ENCODE assay signal across 10 mouse cellular contexts in the genomic region with DNA sequence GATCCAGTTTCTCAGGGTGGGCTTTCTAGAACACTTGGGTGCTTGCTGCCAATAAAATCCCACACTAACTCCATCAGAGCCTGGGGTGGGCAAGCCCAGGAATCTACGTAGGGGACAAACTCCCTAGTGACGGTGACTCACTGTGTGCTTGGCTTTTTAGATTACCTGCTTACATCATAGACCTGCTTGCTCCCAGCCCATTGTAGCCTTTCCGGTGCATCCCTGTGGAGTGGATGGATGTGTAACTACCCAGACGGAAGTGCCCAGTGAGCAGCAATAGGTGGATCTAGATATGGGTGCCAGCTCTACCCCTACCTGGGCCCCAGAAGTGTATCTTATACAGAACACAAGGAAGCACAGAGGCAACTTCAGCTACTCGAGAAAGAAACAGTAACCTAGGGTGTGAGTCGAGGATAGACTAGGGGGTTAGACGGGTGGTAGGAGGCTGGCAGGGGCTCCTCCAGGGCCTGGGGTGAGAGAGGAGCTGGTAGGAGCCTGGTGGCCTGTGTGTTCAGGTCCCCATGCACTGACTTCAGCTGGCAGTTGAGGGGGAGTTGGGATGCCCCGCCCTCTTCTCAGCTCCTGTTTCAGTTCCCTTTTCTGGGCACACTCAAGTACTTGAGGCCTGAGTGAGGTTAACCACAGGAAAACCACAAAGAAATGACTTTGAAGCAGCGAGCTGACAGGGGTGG.
DNase-seq lines count a peak whose midpoint lies in the region; ATAC-seq and TF ChIP-seq lines count a peak whose summit lies in the region.
"Had no signal": no experiment of that assay in that cellular context is flagged by ENCODE, and none has a peak within 500 bp of the region (broad histone marks: within the 10 kb centered on the region; RNA-seq: fewer than 3 reads in every experiment).

No protein-coding gene starts in this region.

- 84% methylated on average over 9 of the region's 9 CpGs for WGBS in midbrain, embryonic 11.5 days
- 89% methylated on average over 9 of the region's 9 CpGs for WGBS in midbrain, postnatal 0 days
- WGBS in embryonic facial prominence, embryonic 14.5 days: 79% methylated on average over 9 of the region's 9 CpGs

- no peak for TF ChIP-seq CTCF in midbrain, postnatal 0 days (IDR thresholded peaks at IDR 0.05)

- ATAC-seq in midbrain, embryonic 11.5 days (ENCODE audit: low FRiP score): no peak
- no peak for ATAC-seq in midbrain, postnatal 0 days (ENCODE audit: low FRiP score)
- peak; percentile 47; the same call in 1 of the 2 replicates for ATAC-seq in embryonic facial prominence, embryonic 14.5 days (ENCODE audit: low read depth)
- ATAC-seq in megakaryocyte progenitor cell, adult 5-6 weeks (replicated peaks; ENCODE audit: poor library complexity): peak; percentile 96

- H3K36me3 ChIP-seq in midbrain, embryonic 11.5 days (ENCODE audit: control insufficient read depth, insufficient read depth, low read length): no peaks in the 10 kb centered on the region
- no peaks in the 10 kb centered on the region; the same call in 1 of the 2 replicates for H3K36me3 ChIP-seq in midbrain, postnatal 0 days (ENCODE audit: insufficient read depth, low read length)
- H3K36me3 ChIP-seq in embryonic facial prominence, embryonic 14.5 days (ENCODE audit: control insufficient read depth, insufficient read depth, low read length): no peaks in the 10 kb centered on the region
- H3K36me3 ChIP-seq: embryonic facial prominence, embryonic 12.5 days had no signal

- H3K27ac ChIP-seq in midbrain, embryonic 11.5 days (ENCODE audit: low read depth, low read length): no peak overlapping the region
- no peak overlapping the region for H3K27ac ChIP-seq in midbrain, postnatal 0 days (ENCODE audit: low read depth, low read length)
- H3K27ac ChIP-seq in embryonic facial prominence, embryonic 14.5 days (replicated peaks; ENCODE audit: low read depth, low read length): no peak overlapping the region
- H3K27ac ChIP-seq: embryonic facial prominence, embryonic 12.5 days; heart, embryonic 13.5 days had no signal

- H3K4me2 ChIP-seq in midbrain, embryonic 11.5 days: no peak overlapping the region
- H3K4me2 ChIP-seq in midbrain, postnatal 0 days (ENCODE audit: low read depth, low read length, poor library complexity, severe bottlenecking): no peak overlapping the region
- no peak overlapping the region for H3K4me2 ChIP-seq in embryonic facial prominence, embryonic 14.5 days (ENCODE audit: low read depth, low read length)
- H3K4me2 ChIP-seq: embryonic facial prominence, embryonic 12.5 days; heart, embryonic 13.5 days had no signal

- H3K27me3 ChIP-seq in midbrain, embryonic 11.5 days (ENCODE audit: control insufficient read depth, insufficient read depth, low read length): no peaks in the 10 kb centered on the region
- H3K27me3 ChIP-seq in midbrain, postnatal 0 days (ENCODE audit: insufficient read depth, low read length): no peaks in the 10 kb centered on the region
- no peaks in the 10 kb centered on the region for H3K27me3 ChIP-seq in embryonic facial prominence, embryonic 14.5 days (replicated peaks; ENCODE audit: control insufficient read depth, insufficient read depth, low read length)
- H3K27me3 ChIP-seq: embryonic facial prominence, embryonic 12.5 days; heart, embryonic 13.5 days had no signal

- no peak overlapping the region for H3K9ac ChIP-seq in midbrain, embryonic 11.5 days (ENCODE audit: low read length)
- H3K9ac ChIP-seq in midbrain, postnatal 0 days (replicated peaks; ENCODE audit: low read length, poor library complexity, severe bottlenecking): no peak overlapping the region
- H3K9ac ChIP-seq in embryonic facial prominence, embryonic 14.5 days (ENCODE audit: low read depth, low read length): no peak overlapping the region
- H3K9ac ChIP-seq: embryonic facial prominence, embryonic 12.5 days; heart, embryonic 13.5 days had no signal

- DNase-seq in midbrain, embryonic 11.5 days (ENCODE audit: low spot score, missing footprints): peak; percentile 17
- DNase-seq in midbrain, postnatal 0 days (ENCODE audit: low spot score): no peak
- DNase-seq in embryonic facial prominence, embryonic 14.5 days (ENCODE audit: low spot score): peak; percentile 72
- DNase-seq in thymus, postnatal 36 days: peak; percentile 3 to 10
- no peak for DNase-seq in urinary bladder, postnatal 4 days (ENCODE audit: low spot score in 2 of 2)
- no peak for DNase-seq in cerebellum, postnatal 4 days (ENCODE audit: low spot score in 2 of 2)
- DNase-seq in cerebellum, postnatal 10 days: no peak

- H3K4me3 ChIP-seq in midbrain, embryonic 11.5 days (ENCODE audit: low read depth, low read length): no peak overlapping the region
- no peak overlapping the region for H3K4me3 ChIP-seq in midbrain, postnatal 0 days (ENCODE audit: low read depth, low read length)
- H3K4me3 ChIP-seq in embryonic facial prominence, embryonic 14.5 days (ENCODE audit: low read depth, low read length): no peak overlapping the region
- H3K4me3 ChIP-seq: embryonic facial prominence, embryonic 12.5 days; heart, embryonic 13.5 days had no signal

- H3K4me1 ChIP-seq in midbrain, embryonic 11.5 days (ENCODE audit: control insufficient read depth, insufficient read depth, low read length): no peaks in the 10 kb centered on the region
- no peaks in the 10 kb centered on the region for H3K4me1 ChIP-seq in midbrain, postnatal 0 days (ENCODE audit: insufficient read depth, low read length)
- peaks cover 8% of the 10 kb centered on the region for H3K4me1 ChIP-seq in embryonic facial prominence, embryonic 14.5 days (ENCODE audit: control insufficient read depth, insufficient read depth, low read length)

- H3K9me3 ChIP-seq in midbrain, embryonic 11.5 days (ENCODE audit: control insufficient read depth, low read length): no peaks in the 10 kb centered on the region
- H3K9me3 ChIP-seq in midbrain, postnatal 0 days (ENCODE audit: low read length): no peaks in the 10 kb centered on the region
- H3K9me3 ChIP-seq in embryonic facial prominence, embryonic 14.5 days (ENCODE audit: control insufficient read depth, low read length): no peaks in the 10 kb centered on the region
- H3K9me3 ChIP-seq: embryonic facial prominence, embryonic 12.5 days; heart, embryonic 13.5 days had no signal

Comparison
In these comparisons a context has a peak if more than half of its experiments do, and no peak if none do; other contexts are left out.
1. DNase-seq: peak in midbrain, embryonic 11.5 days (single experiment), embryonic facial prominence, embryonic 14.5 days (single experiment) and thymus, postnatal 36 days (2 of 2); none in midbrain, postnatal 0 days (single experiment), urinary bladder, postnatal 4 days (0 of 2), cerebellum, postnatal 4 days (0 of 2) and cerebellum, postnatal 10 days (0 of 2).
2. ATAC-seq: peak in embryonic facial prominence, embryonic 14.5 days (single experiment) and megakaryocyte progenitor cell, adult 5-6 weeks (single experiment); none in midbrain, embryonic 11.5 days (single experiment) and midbrain, postnatal 0 days (single experiment).